Mouse (Mus musculus): ENCODE measurements at regions not wholly inside any gene's neighbourhood (a gene's known extent, or its start where the extent isn't known, plus 50 kb on each side); places are given as distances from the start of the nearest gene placed in this dataset.

DNA sequence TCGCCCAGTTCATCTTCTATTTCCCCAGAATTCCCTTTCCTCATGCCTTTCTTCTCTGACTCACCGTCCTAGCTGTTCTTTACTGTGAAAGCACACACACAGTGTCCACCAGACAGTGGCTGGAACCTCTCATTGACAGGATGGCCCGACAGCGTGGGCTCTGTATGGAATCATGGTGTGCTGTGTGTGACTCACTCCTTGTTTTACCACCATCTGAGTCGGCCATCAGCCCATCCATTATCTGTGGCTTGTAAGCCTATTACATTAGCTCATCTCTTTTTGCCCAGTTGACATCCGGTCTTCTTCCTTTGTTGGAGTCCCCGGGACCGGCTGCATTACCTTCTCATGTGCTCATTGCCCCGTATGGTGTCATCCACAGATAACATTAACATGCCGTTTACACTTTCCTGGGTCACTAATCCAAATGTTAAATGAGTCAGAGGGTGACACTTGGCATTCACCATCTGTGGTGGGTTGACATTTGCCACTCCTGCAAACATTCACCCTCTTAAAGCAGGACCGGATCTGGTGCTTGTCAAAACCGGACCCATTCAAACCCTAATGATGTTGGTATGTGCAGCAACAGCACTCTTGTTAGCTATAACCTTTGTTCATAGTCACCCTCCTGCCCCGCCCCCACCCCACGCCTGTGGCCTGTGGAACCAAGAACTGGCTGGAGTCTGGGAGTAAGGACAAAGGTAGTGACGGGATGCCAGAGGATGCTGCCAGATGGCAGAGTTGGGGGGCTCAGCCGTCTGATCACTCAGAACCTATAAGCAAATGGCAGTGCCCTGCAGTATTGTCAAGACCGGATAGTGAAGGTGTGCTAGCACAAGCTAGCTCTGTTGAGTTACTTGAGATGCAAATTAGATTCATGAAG is 113.7 kb upstream of the Gm10131 start:
- no peak for TF ChIP-seq CTCF (IDR thresholded peaks at IDR 0.05; ENCODE audit: low read depth, low read length)
- no peak for TF ChIP-seq POLR2A (IDR thresholded peaks at IDR 0.05; ENCODE audit: extremely low read depth, insufficient read depth, low read length)
